Mouse (Mus musculus) subcutaneous adipose tissue, adult 2 months (tissue): ENCODE measurements around the gene Carf. TPM values are rescaled to one million over a fixed set of nuclear protein-coding genes. Genes with fewer than 3 reads are reported as not detected.

Experiments
- polyA plus RNA-seq: library from polyadenylated mRNA; depleted of rRNA; stranded (reverse); fragments of >200 nt; gene quantifications from 2 replicates; pipeline ENCODE4 v1.2.3, GENCODE M21; 2012; ENCODE audit warnings: low replicate concordance; rRNA removed

Carf gene
- 4.8 and 5.3 TPM in 2 replicates for polyA plus RNA-seq

DNA sequence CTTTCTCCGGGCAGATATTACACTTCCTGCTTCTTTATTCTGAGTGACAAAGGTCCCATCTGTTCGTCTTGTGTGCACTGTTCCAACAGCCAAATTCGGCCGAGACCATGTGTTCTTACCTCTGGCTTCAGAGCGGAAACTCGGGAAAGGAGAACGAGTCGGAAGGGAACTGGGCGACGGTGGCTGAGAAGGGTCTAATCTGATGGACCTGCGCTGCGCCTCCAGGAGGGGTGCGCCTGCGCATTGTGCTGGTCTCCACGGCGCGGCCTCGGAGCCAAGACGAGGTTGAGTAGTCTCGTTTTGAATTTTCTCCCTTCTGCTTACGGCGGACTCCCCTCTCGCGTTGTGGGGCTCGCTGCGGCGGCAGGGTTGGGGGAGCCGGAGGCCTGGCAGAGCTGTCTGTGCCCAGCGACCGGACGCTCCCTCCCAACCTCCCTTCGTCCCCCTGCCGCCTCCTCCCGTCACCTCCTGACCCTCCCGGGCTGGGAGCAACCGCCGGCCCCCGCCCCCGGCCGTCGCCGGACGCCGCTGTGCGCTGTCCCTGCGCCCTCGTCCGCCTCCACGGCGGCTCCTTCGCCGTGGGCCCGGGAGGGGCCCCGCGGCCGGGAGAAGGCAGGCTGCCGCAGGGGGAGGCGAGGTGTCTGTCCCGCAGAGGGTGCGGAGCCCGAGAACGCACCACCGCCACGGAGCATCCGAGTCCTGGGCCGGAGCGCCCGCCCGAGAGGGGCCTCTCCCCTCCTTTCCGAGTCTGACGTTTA lies at the start of gene Carf, which contains the start of gene Wdr12:
TSS of gene Carf (plus strand) at position 224 of the 758 bp plus-strand sequence.
TSS of gene Wdr12 (minus strand) at position 622 of the 758 bp plus-strand sequence.

DNA sequence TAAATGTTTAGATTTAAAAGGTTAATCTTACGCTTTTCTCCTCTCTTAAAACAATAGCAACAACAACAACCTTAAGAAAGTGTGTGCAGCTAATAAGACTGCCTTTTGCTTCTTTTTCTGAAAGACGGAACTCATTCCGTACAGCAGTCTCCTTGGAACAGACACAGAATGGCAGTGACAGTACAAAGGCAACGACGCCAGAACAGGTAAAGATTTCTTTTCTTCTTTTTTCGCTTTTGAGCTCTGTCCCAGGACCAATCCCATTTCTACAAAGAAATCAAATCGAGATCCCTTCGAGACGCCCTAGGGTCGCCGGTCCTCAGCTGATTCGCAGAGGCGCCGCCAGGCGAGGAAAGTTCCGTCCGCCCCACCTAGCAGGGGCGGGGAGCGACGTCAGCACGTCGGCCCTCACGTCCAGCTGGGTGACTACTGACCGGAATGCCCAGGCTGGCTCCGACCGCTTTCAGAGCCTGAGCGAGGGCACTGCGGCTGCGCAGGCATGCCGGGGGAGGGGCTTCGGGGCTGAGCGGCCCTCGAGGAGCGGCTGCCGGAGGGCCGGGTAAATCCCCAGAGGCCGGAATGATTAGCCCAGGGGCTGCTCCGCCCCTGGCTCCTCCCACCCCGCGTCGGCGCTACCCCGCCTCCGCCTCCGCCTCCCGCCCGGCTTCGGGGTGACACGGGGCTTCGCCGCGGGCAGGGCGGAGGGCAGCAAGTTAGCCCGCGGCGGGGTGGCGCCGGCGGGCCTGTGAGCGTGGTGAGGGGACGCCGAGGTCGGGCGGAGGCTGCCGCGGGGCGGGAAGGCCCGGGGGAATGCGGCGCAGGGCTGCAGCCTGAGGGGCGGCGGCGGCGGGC lies 82.1 kb downstream of the Carf start, which contains the start of gene Nbeal1:
TSS of gene Nbeal1 (plus strand) at position 668 of the 852 bp plus-strand sequence.

Other genes starting within 250 kb of the Carf start
- 7.2 and 11.4 TPM in 2 replicates for gene Fam117b, start 185.2 kb upstream of the Carf start, polyA plus RNA-seq
- gene Ica1l, start 55.1 kb upstream of the Carf start, polyA plus RNA-seq: 0.16 and 0.21 TPM in 2 replicates
- 8.6 and 11.5 TPM in 2 replicates for gene Wdr12, start 398 bp downstream of the Carf start, polyA plus RNA-seq
- 4.1 and 4.6 TPM in 2 replicates for gene Nbeal1, start 82.4 kb downstream of the Carf start, polyA plus RNA-seq
- 13.1 and 13.3 TPM in 2 replicates for gene Cyp20a1, start 245.1 kb downstream of the Carf start, polyA plus RNA-seq